Mouse (Mus musculus) heart, postnatal 0 days (tissue): Measurements from ENCODE around the gene Pole. TPM values are rescaled to one million over a fixed set of nuclear protein-coding genes. Genes with fewer than 3 reads are reported as not detected.

Experiments used
- ATAC-seq: fragments of 200-750 bp; cut with Nextera tagmentation; 2 replicates; pipeline ENCODE4 v1.8.0; 2017; ENCODE audit warnings: low read depth, moderate number of reproducible peaks, moderate library complexity; ENCODE audit not compliant: insufficient read depth
- DNase-seq: peaks from one replicate; pipeline ENCODE4 v3.0.0-alpha.2; 2016; ENCODE audit warnings: low spot score
- H3K27ac ChIP-seq: fragments of 300-500 bp; sonication (generic); 2 replicates; pipeline ENCODE4 v1.5.1; 2014; ENCODE audit warnings: low read depth, mild to moderate bottlenecking
- H3K27me3 ChIP-seq: fragments of 300-500 bp; sonication (generic); 2 replicates; pipeline ENCODE4 v1.6.1; 2014; ENCODE audit warnings: low read length, mixed read lengths; ENCODE audit not compliant: control insufficient read depth, insufficient read depth
- H3K36me3 ChIP-seq: fragments of 300-500 bp; sonication (generic); replicated peaks from 2 replicates; pipeline ENCODE4 v1.6.1; 2014; ENCODE audit warnings: low read length, mixed read lengths; ENCODE audit not compliant: control insufficient read depth, insufficient read depth
- H3K4me1 ChIP-seq: fragments of 300-500 bp; sonication (generic); 2 replicates; pipeline ENCODE4 v1.6.1; 2014; ENCODE audit warnings: antibody characterized with exemption; ENCODE audit not compliant: control insufficient read depth, insufficient read depth
- H3K4me2 ChIP-seq: fragments of 300-500 bp; sonication (generic); 2 replicates; pipeline ENCODE4 v1.6.1; 2014; ENCODE audit warnings: low read depth, mild to moderate bottlenecking, low read length, moderate library complexity
- H3K4me3 ChIP-seq: fragments of 300-500 bp; sonication (generic); 2 replicates; pipeline ENCODE4 v1.5.1; 2014; ENCODE audit warnings: low read depth, low read length
- H3K9ac ChIP-seq: fragments of 300-500 bp; sonication (generic); replicated peaks from 2 replicates; pipeline ENCODE4 v1.6.1; 2014; ENCODE audit warnings: low read depth, low read length, mixed read lengths
- H3K9me3 ChIP-seq: fragments of 300-500 bp; sonication (generic); replicated peaks from 2 replicates; pipeline ENCODE4 v1.6.1; 2016; ENCODE audit warnings: low read length; ENCODE audit not compliant: control insufficient read depth
- CTCF ChIP-seq: IDR thresholded peaks from 2 replicates; pipeline ENCODE4 v1.5.1; 2016; ENCODE audit warnings: antibody characterized with exemption, control low read depth, low read depth
- EP300 ChIP-seq: IDR thresholded peaks from 2 replicates; pipeline ENCODE4 v1.6.1; 2016; ENCODE audit warnings: antibody characterized with exemption, low read depth
- WGBS: fragments of 180-500 bp; shearing (Covaris S2); extraction: QIAGEN DNeasy Blood & Tissue Kit; methylation state at CpG from one replicate; pipeline ENCODE4 v1.1.7; 2014; 5-methylcytosine and 5-hydroxymethylcytosine counted together
- polyA plus RNA-seq: library from polyadenylated mRNA; unstranded; fragments of >200 nt; fragmentation: Nextera tagmentation; extraction: Ambion mirVana; gene quantifications from 2 replicates; pipeline ENCODE4 v1.2.1, GENCODE M21; 2015
- total RNA-seq: library from RNA; depleted of rRNA; stranded (reverse); fragments of >200 nt; gene quantifications from 2 replicates; pipeline ENCODE4 v1.2.3, GENCODE M21; 2014; ENCODE audit warnings: low replicate concordance

Pole gene
- total and polyA plus RNA-seq, 2 experiments from 2014 or later, result 3.6 to 12.8 TPM

- H3K4me2 ChIP-seq, result no peak overlapping the region
- H3K4me1 ChIP-seq, result no peaks in the 10 kb centered on the region
- H3K27ac ChIP-seq, result no peak overlapping the region
- ATAC-seq, result no peak
- TF ChIP-seq EP300 (no peak), CTCF (no peak)
- no peak for DNase-seq
- no peaks in the 10 kb centered on the region for H3K27me3 ChIP-seq
- 67% methylated on average over 6 of the region's 6 CpGs for WGBS
- H3K9me3 ChIP-seq, result no peaks in the 10 kb centered on the region
- H3K4me3 ChIP-seq, result no peak overlapping the region
- no peaks in the 10 kb centered on the region for H3K36me3 ChIP-seq
- no peak overlapping the region for H3K9ac ChIP-seq
Observed at GRCm38 (mm10) chr5:110361465-110361864, 75.4 kb downstream of the Pole start.

DNA sequence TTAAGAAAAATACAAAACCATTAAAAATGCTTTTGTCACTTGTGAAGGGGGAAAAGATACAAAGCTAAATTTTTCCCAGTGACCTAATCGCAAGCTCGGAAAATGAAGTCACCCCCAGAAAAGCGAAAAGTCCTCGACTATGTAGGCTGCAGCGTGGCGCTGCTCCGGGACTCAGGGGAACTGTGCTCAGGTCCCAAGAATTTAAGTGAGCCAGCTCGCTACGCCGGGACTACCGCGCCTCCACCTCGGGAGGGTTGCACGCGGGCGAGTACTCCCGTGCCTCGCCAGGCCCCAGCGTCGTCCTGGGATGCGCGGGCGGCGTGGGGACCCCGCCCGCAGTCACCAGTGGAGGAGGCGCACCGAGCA, 76.7 kb downstream of the Pole start:
- H3K4me1 ChIP-seq, result no peaks in the 10 kb centered on the region
- under 1% methylated on average over 28 of the region's 28 CpGs for WGBS
- ATAC-seq (peak; percentile 42; the same call in 1 of the 2 replicates), DNase-seq (no peak)
- no peak for TF ChIP-seq EP300
- TF ChIP-seq CTCF, result no peak
- H3K9me3 ChIP-seq, result no peaks in the 10 kb centered on the region
- H3K36me3 ChIP-seq, result peaks cover 7% of the 10 kb centered on the region
- no peak overlapping the region for H3K27ac ChIP-seq
- H3K27me3 ChIP-seq, result no peaks in the 10 kb centered on the region
- peak overlapping the region; percentile 48 for H3K4me3 ChIP-seq
- peak overlapping the region; percentile 52; the same call in 1 of the 2 replicates for H3K9ac ChIP-seq
- H3K4me2 ChIP-seq, result peak overlapping the region; percentile 82

- peak overlapping the region; percentile 37 for H3K27ac ChIP-seq
- peak overlapping the region; percentile 48 for H3K4me3 ChIP-seq
- peak overlapping the region; percentile 82 for H3K4me2 ChIP-seq
- DNase-seq (peak; percentile 78), ATAC-seq (peak; percentile 90)
- TF ChIP-seq CTCF (peak; percentile 31), EP300 (no peak)
- no peaks in the 10 kb centered on the region for H3K4me1 ChIP-seq
- H3K9me3 ChIP-seq, result no peaks in the 10 kb centered on the region
- H3K9ac ChIP-seq, result peak overlapping the region; percentile 52
- peaks cover 7% of the 10 kb centered on the region for H3K36me3 ChIP-seq
- no peaks in the 10 kb centered on the region for H3K27me3 ChIP-seq
- 5% methylated on average over 45 of the region's 72 CpGs for WGBS
Observed at GRCm38 (mm10) chr5:110363179-110363821, 77.2 kb downstream of the Pole start.

- Histone ChIP-seq H3K4me1 (no peaks in the 10 kb centered on the region), H3K4me3 (peak overlapping the region; percentile 48), H3K27me3 (no peaks in the 10 kb centered on the region), H3K9me3 (no peaks in the 10 kb centered on the region), H3K36me3 (peaks cover 11% of the 10 kb centered on the region), H3K9ac (peak overlapping the region; percentile 52), H3K4me2 (peak overlapping the region; percentile 82), H3K27ac (0 out of 2 replicates have a peak overlapping the region, but pooled peaks have one; percentile 37)
- peak; percentile 9; the same call in 1 of the 2 replicates for ATAC-seq
- WGBS, result 52% methylated on average over 11 of the region's 11 CpGs
- no peak for DNase-seq
- no peak for TF ChIP-seq EP300
Observed at GRCm38 (mm10) chr5:110363822-110364545, 77.9 kb downstream of the Pole start.

DNA sequence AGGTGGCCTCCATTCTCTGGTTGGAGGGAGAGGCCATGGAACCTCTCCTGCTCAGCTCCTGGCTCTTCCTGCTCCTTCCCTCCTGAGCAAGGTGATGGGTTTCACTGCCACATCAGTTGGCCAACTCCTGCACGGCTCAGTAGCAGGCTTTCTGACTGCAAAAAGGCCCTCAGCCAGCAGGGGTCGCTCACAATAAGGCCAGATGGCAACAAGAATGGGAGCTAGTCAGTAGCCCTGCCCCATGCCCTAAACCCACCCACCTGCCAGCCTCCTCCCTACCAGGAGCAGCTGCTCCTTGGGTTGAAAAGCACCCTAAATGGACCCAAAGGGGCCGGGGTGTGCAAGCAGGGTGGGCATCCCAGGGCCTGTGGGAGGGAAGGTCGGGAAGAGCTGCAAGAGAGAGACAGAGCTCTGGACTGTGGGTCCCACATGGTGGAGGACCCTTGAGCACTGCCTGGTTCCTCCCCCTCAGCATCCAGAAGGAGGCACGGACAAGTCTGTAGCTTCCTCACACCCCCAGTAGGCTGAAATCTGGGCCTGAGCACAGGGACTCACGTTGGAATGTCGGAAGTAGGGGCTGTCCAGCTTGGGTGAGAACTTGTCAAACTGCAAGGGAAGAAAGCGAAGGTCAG, 90.8 kb downstream of the Pole start:
- TF ChIP-seq CTCF, result peak; percentile 83
- TF ChIP-seq EP300, result no peak
- H3K4me3 ChIP-seq, result no peak overlapping the region
- no peaks in the 10 kb centered on the region for H3K27me3 ChIP-seq
- peaks cover 56% of the 10 kb centered on the region for H3K36me3 ChIP-seq
- H3K9ac ChIP-seq, result no peak overlapping the region
- peak; percentile 21; the same call in 1 of the 2 replicates for ATAC-seq
- H3K4me1 ChIP-seq, result no peaks in the 10 kb centered on the region
- 63% methylated on average over 8 of the region's 8 CpGs for WGBS
- no peak overlapping the region for H3K4me2 ChIP-seq
- DNase-seq, result peak; percentile 35
- H3K27ac ChIP-seq, result no peak overlapping the region
- no peaks in the 10 kb centered on the region for H3K9me3 ChIP-seq
